ENCODE assay signal across 9 mouse cellular contexts in the genomic region with DNA sequence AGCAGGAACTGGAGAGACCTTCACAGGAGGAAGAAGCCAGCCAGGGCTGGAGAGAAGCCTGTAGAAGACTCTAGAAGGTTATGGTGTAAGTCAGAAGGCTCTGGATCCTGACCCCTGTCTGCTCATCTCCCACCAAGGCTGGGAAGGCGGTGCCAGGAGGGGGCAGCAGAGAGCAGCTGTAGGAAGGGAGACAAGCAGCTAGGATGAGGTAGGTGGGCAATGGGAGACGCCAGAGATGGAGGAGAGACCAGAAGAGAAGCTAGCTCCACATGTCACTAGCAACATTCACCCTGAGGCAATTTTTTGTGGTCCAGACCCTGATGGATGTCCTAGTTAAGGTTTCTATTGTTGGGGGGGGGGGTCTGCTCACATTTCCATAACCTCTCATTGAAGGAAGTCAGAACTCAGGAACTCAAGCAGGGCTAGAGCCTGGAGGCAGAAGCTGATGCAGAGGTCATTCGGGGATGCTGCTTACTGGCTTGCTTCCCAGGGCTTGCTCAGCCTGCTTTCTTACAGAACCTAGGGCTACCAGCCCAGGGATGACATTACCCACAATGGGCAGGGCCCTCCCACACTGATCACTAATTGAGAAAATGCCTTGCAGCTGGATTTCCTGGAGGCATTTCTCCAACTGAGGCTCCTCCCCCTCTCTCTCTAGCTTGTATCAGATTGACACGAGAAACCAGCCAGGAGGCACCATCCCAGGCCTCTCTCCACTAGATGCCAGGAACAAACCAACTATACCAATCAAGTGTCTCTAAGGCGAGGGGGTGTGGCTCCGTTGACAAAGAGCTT.
DNase-seq lines count a peak whose midpoint lies in the region; ATAC-seq and TF ChIP-seq lines count a peak whose summit lies in the region.
"Had no signal": no experiment of that assay in that cellular context is flagged by ENCODE, and none has a peak within 500 bp of the region (broad histone marks: within the 10 kb centered on the region; RNA-seq: fewer than 3 reads in every experiment).

No protein-coding gene starts in this region.

- 41% methylated on average over 6 of the region's 6 CpGs for WGBS in hindbrain, embryonic 10.5 days
- 49% methylated on average over 6 of the region's 6 CpGs for WGBS in hindbrain, embryonic 16.5 days

- no peak overlapping the region for H3K9ac ChIP-seq in hindbrain, embryonic 16.5 days (ENCODE audit: low read depth, low read length)

- no peak overlapping the region for H3K4me2 ChIP-seq in hindbrain, embryonic 16.5 days (ENCODE audit: low read length)

- H3K4me3 ChIP-seq in hindbrain, embryonic 10.5 days, result no peak overlapping the region
- no peak overlapping the region for H3K4me3 ChIP-seq in hindbrain, embryonic 16.5 days (ENCODE audit: low read length)
- no peak overlapping the region for H3K4me3 ChIP-seq in bone marrow macrophage, adult 2 months (ENCODE audit: insufficient read depth, low read length)
- H3K4me3 ChIP-seq in embryonic fibroblast, embryonic 13.5 days (ENCODE audit: insufficient read depth, low read length), result no peak overlapping the region
- H3K4me3 ChIP-seq in testis, adult 2 months (ENCODE audit: control insufficient read depth, low read depth, low read length), result no peak overlapping the region

- peaks cover 18% of the 10 kb centered on the region for H3K4me1 ChIP-seq in hindbrain, embryonic 10.5 days (replicated peaks)
- no peaks in the 10 kb centered on the region; the same call in 1 of the 2 replicates for H3K4me1 ChIP-seq in hindbrain, embryonic 16.5 days (ENCODE audit: control insufficient read depth, insufficient read depth, low read depth, low read length)
- no peaks in the 10 kb centered on the region for H3K4me1 ChIP-seq in bone marrow macrophage, adult 2 months (ENCODE audit: control insufficient read depth, insufficient read depth, low read length)
- H3K4me1 ChIP-seq in embryonic fibroblast, embryonic 13.5 days (ENCODE audit: control insufficient read depth, insufficient read depth, low read length), result no peaks in the 10 kb centered on the region
- H3K4me1 ChIP-seq in testis, adult 2 months (ENCODE audit: control insufficient read depth, insufficient read depth, low read length), result peaks cover 3% of the 10 kb centered on the region

- no peak overlapping the region for H3K27ac ChIP-seq in hindbrain, embryonic 10.5 days
- no peak overlapping the region for H3K27ac ChIP-seq in hindbrain, embryonic 16.5 days (ENCODE audit: low read depth, low read length)
- H3K27ac ChIP-seq in bone marrow macrophage, adult 2 months (ENCODE audit: insufficient read depth, low read depth, low read length), result no peak overlapping the region
- H3K27ac ChIP-seq in embryonic fibroblast, embryonic 13.5 days (ENCODE audit: insufficient read depth, low read length), result no peak overlapping the region
- H3K27ac ChIP-seq in testis, adult 2 months (ENCODE audit: control insufficient read depth, insufficient read depth, low read depth, low read length), result no peak overlapping the region

- TF ChIP-seq CTCF in bone marrow macrophage, adult 2 months (IDR thresholded peaks at IDR 0.05; ENCODE audit: low read depth, low read length), result peak; percentile 30; the same call in 1 of the 2 replicates
- TF ChIP-seq CTCF in embryonic fibroblast, embryonic 13.5 days (IDR thresholded peaks at IDR 0.05; ENCODE audit: borderline replicate concordance, insufficient read depth, low read length), result peak; percentile 68; the same call in 1 of the 2 replicates
- peak; percentile 86; the same call in 1 of the 2 replicates for TF ChIP-seq CTCF in testis, adult 2 months (IDR thresholded peaks at IDR 0.05; ENCODE audit: control insufficient read depth, insufficient read depth, insufficient replicate concordance, low read depth, low read length)

- no peaks in the 10 kb centered on the region for H3K9me3 ChIP-seq in hindbrain, embryonic 10.5 days
- H3K9me3 ChIP-seq in hindbrain, embryonic 16.5 days (ENCODE audit: control insufficient read depth, low read length), result no peaks in the 10 kb centered on the region

- intact Hi-C loops in heart, postnatal 36 days (cut with DNase I), result loop anchor here (1.0 kb wide), 1 partner anchor 113 kb away; no protein-coding TSS in a partner anchor
- intact Hi-C loops in left cerebral cortex, postnatal 36 days (cut with DNase I), result loop anchor here (1.0 kb wide), 1 partner anchor 113 kb away; no protein-coding TSS in a partner anchor

- ATAC-seq in hindbrain, embryonic 16.5 days, result no peak

- TF ChIP-seq POLR2A in bone marrow macrophage, adult 2 months (IDR thresholded peaks at IDR 0.05; ENCODE audit: borderline replicate concordance, low read depth, low read length), result no peak
- TF ChIP-seq POLR2A in embryonic fibroblast, embryonic 13.5 days (IDR thresholded peaks at IDR 0.05; ENCODE audit: low read depth, low read length), result no peak
- no peak for TF ChIP-seq POLR2A in testis, adult 2 months (IDR thresholded peaks at IDR 0.05; ENCODE audit: control insufficient read depth, low read depth, low read length)

- no peaks in the 10 kb centered on the region; the same call in 1 of the 2 replicates for H3K27me3 ChIP-seq in hindbrain, embryonic 10.5 days (ENCODE audit: insufficient read depth, poor library complexity, severe bottlenecking)
- peaks cover 2% of the 10 kb centered on the region; the same call in 1 of the 2 replicates for H3K27me3 ChIP-seq in hindbrain, embryonic 16.5 days (replicated peaks; ENCODE audit: control insufficient read depth, insufficient read depth, low read length)
- no peaks in the 10 kb centered on the region for H3K27me3 ChIP-seq in testis, adult 2 months (ENCODE audit: control insufficient read depth, insufficient read depth, low read length)

- DNase-seq in hindbrain, embryonic 10.5 days (ENCODE audit: low spot score), result peak; percentile 87
- peak; percentile 63 to 78 for DNase-seq in heart, postnatal 36 days
- DNase-seq in left cerebral cortex, postnatal 36 days (ENCODE audit: low spot score in 2 of 2), result peak; percentile 46 to 57
- DNase-seq in natural killer cell, adult 2 months (ENCODE audit: low spot score in 2 of 2), result peak; percentile 18 to 45

- H3K36me3 ChIP-seq in hindbrain, embryonic 10.5 days, result no peaks in the 10 kb centered on the region
- H3K36me3 ChIP-seq in hindbrain, embryonic 16.5 days (ENCODE audit: control insufficient read depth, insufficient read depth, low read length), result no peaks in the 10 kb centered on the region
- H3K36me3 ChIP-seq in testis, adult 2 months (ENCODE audit: control insufficient read depth, insufficient read depth, low read length), result no peaks in the 10 kb centered on the region
- H3K36me3 ChIP-seq: G1E had no signal

Comparison
In these comparisons a context has a peak if more than half of its experiments do, and no peak if none do; other contexts are left out.
1. DNase-seq: peak in every context shown above with its lines; median percentile 87 in hindbrain, embryonic 10.5 days; 70 in heart, postnatal 36 days; 52 in left cerebral cortex, postnatal 36 days; 32 in natural killer cell, adult 2 months.
2. CTCF ChIP-seq: peak in every context shown above with its lines; median percentile 86 in testis, adult 2 months; 68 in embryonic fibroblast, embryonic 13.5 days; 30 in bone marrow macrophage, adult 2 months.